Mouse (Mus musculus) myocyte (in vitro differentiated cells): ENCODE measurements around the gene Rps6kb1. TPM values are rescaled to one million over a fixed set of nuclear protein-coding genes. Genes with fewer than 3 reads are reported as not detected.
"Not testable (repeated sequence)": the region's sequence is repeated elsewhere in the genome, so short reads cannot be mapped to it uniquely, and the experiment has no call there.

Experiments used
- H3K27me3 ChIP-seq: one replicate; pipeline ENCODE4 v1.6.1; 2011; ENCODE audit not compliant: control insufficient read depth, insufficient read depth, insufficient read length
- H3K36me3 ChIP-seq: one replicate; pipeline ENCODE4 v1.6.1; 2011; ENCODE audit not compliant: control insufficient read depth, insufficient read depth
- H3K4me2 ChIP-seq: one replicate; pipeline ENCODE4 v1.6.1; 2011; ENCODE audit warnings: low read depth, control low read depth
- H3K4me3 ChIP-seq: one replicate; pipeline ENCODE4 v1.5.1; 2011; ENCODE audit warnings: mild to moderate bottlenecking, control low read depth, moderate library complexity
- H3K79me2 ChIP-seq: one replicate; pipeline ENCODE4 v1.6.1; 2011; ENCODE audit not compliant: control insufficient read depth, insufficient read depth
- H3ac ChIP-seq: one replicate; pipeline ENCODE4 v1.6.1; 2011; ENCODE audit not compliant: control insufficient read depth, insufficient read length
- CEBPB ChIP-seq: IDR thresholded peaks from 2 replicates; pipeline ENCODE4 v1.6.1; 2011; ENCODE audit warnings: mild to moderate bottlenecking, moderate library complexity; ENCODE audit not compliant: poor library complexity, insufficient read depth, severe bottlenecking
- E2F4 ChIP-seq: IDR thresholded peaks from one replicate; pipeline ENCODE4 v1.6.1; 2011; ENCODE audit warnings: mild to moderate bottlenecking, control low read depth, moderate library complexity; ENCODE audit not compliant: insufficient read depth
- MAX ChIP-seq: IDR thresholded peaks from one replicate; pipeline ENCODE4 v1.6.1; 2011; ENCODE audit warnings: low read depth, mild to moderate bottlenecking, control low read depth
- MYOD1 ChIP-seq, 3 experiments: IDR thresholded peaks; one replicate each; pipeline ENCODE4 v1.6.1; 2011; ENCODE audit warnings: control low read depth in 2 of 3, low read depth in 2 of 3, mild to moderate bottlenecking in 2 of 3, moderate library complexity in 1 of 3; ENCODE audit not compliant: insufficient read length in 2 of 3, control insufficient read depth in 1 of 3
- MYOG ChIP-seq, 3 experiments: IDR thresholded peaks; one replicate each; pipeline ENCODE4 v1.6.1; 2011; ENCODE audit warnings: control low read depth in 2 of 3, low read depth in 2 of 3, mild to moderate bottlenecking in 2 of 3; ENCODE audit not compliant: insufficient read length in 2 of 3, control insufficient read depth in 1 of 3, insufficient read depth in 1 of 3
- POLR2A ChIP-seq: IDR thresholded peaks from one replicate; pipeline ENCODE4 v1.6.1; 2011; ENCODE audit warnings: low read depth, mild to moderate bottlenecking, control low read depth, moderate library complexity; ENCODE audit not compliant: insufficient read length
- POLR2AphosphoS2 ChIP-seq: IDR thresholded peaks from one replicate; pipeline ENCODE4 v1.6.1; 2011; ENCODE audit warnings: low read depth, control low read depth; ENCODE audit not compliant: insufficient read length
- REST ChIP-seq: IDR thresholded peaks from one replicate; pipeline ENCODE4 v1.6.1; 2011; ENCODE audit warnings: mild to moderate bottlenecking, control low read depth, moderate library complexity; ENCODE audit not compliant: insufficient read depth, insufficient read length
- SRF ChIP-seq: IDR thresholded peaks from one replicate; pipeline ENCODE4 v1.6.1; 2011; ENCODE audit warnings: low read depth; ENCODE audit not compliant: control insufficient read depth, insufficient read length
- TCF12 ChIP-seq: IDR thresholded peaks from one replicate; pipeline ENCODE4 v1.6.1; 2011; ENCODE audit warnings: mild to moderate bottlenecking, control low read depth; ENCODE audit not compliant: poor library complexity, insufficient read depth, severe bottlenecking
- TCF3 ChIP-seq: IDR thresholded peaks from one replicate; pipeline ENCODE4 v1.6.1; 2011; ENCODE audit warnings: low read depth, control low read depth; ENCODE audit not compliant: insufficient read length
- USF1 ChIP-seq: IDR thresholded peaks from one replicate; pipeline ENCODE4 v1.6.1; 2011; ENCODE audit warnings: low read depth, mild to moderate bottlenecking, control low read depth, moderate library complexity
- polyA plus RNA-seq: library from polyadenylated mRNA; unstranded; fragments of >200 nt; fragmentation: generic; extraction: Trizol; gene quantifications from one replicate; pipeline ENCODE4 v1.2.1, GENCODE M21; 2012; ENCODE audit warnings: missing spikeins

The Rps6kb1 gene
- polyA plus RNA-seq, 1 experiment = 13.0 TPM

DNA sequence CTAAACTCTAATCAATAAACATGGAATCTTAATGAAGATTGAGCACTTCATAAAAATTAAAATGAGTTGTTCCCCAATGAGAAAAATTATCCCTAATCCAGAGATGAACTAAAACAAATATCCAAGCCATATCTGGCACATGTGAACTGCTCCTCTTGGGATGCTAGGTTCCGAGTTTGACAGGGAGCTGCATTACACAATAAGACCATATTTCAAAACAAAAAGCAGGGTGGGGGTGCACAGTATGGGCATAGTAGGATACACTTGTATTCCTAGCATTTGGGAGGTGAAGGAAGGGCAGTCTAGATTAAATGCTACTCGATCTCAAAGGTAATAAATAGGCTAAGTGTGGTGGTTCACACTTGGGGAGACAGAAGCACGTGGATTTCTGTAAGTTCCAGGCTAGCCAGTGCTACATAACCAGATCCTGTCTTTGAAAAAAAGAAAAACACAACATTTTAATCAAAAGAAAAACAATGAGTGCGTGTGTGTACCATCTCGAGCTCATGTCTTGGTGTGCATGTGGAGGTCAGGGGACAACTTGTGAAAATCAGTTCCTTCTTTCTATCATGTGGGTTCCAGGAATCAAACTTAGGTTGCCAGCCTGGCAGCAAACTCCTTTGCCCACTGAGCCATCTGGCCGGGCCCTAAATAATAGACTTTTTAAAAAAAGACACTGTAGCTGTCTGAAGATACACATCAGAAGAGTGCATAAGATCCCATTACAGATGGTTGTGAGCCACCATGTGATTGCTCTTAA is 4.7 kb downstream of the Rps6kb1 start:
- Histone ChIP-seq H3K4me2 (no peak overlapping the region), H3K27me3 (no peaks in the 10 kb centered on the region), H3K36me3 (peaks cover 4% of the 10 kb centered on the region), H3K4me3 (no peak overlapping the region), H3K79me2 (peaks cover 92% of the 10 kb centered on the region), H3ac (no peak overlapping the region)
- TF ChIP-seq USF1 (no peak), SRF (no peak), E2F4 (no peak), CEBPB (no peak), MAX (no peak), REST (no peak), TCF12 (no peak), TCF3 (no peak), MYOG (IDR thresholded peaks at IDR 0.05; ENCODE audit: control insufficient read depth in 1 of 3, insufficient read depth in 1 of 3, insufficient read length in 2 of 3, low read depth in 2 of 3) (no peak), MYOD1 (IDR thresholded peaks at IDR 0.05; ENCODE audit: control insufficient read depth in 1 of 3, insufficient read length in 2 of 3, low read depth in 2 of 3) (no peak), POLR2A (no peak), POLR2AphosphoS2 (no peak)

DNA sequence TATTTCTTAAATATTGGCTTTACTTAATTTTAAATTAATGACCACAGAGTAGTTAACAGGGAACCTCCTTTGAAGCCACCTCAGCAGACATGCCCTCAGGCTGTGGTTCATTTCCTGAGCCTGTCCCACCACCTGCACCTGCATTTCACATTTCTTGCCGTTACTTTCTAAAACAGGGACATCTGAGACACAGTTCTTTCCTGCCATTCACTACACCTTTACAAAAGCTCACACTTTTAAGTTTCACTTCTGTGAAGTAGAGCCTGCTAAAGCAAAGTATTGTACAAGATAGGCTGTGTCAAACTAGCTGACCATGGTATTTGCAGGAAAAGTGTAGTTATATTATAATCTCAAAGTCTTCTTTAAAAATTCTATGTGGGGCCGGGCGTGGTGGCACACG is 5.8 kb downstream of the Rps6kb1 start:
- no peak for TF ChIP-seq POLR2A
- no peak for TF ChIP-seq REST
- TF ChIP-seq CEBPB = no peak
- no peak for TF ChIP-seq TCF12
- no peak for TF ChIP-seq E2F4
- TF ChIP-seq MYOD1 (IDR thresholded peaks at IDR 0.05; ENCODE audit: control insufficient read depth in 1 of 3, insufficient read length in 2 of 3, low read depth in 2 of 3) = no peak
- no peak for TF ChIP-seq SRF
- no peak for TF ChIP-seq MAX
- no peak for TF ChIP-seq MYOG (IDR thresholded peaks at IDR 0.05; ENCODE audit: control insufficient read depth in 1 of 3, insufficient read depth in 1 of 3, insufficient read length in 2 of 3, low read depth in 2 of 3)
- no peak for TF ChIP-seq POLR2AphosphoS2
- TF ChIP-seq USF1 = no peak
- no peak for TF ChIP-seq TCF3
- no peak overlapping the region for H3K4me3 ChIP-seq
- H3K79me2 ChIP-seq = peaks cover 100% of the 10 kb centered on the region
- no peak overlapping the region for H3ac ChIP-seq
- H3K27me3 ChIP-seq = no peaks in the 10 kb centered on the region
- H3K4me2 ChIP-seq = no peak overlapping the region
- H3K36me3 ChIP-seq = peaks cover 5% of the 10 kb centered on the region

DNA sequence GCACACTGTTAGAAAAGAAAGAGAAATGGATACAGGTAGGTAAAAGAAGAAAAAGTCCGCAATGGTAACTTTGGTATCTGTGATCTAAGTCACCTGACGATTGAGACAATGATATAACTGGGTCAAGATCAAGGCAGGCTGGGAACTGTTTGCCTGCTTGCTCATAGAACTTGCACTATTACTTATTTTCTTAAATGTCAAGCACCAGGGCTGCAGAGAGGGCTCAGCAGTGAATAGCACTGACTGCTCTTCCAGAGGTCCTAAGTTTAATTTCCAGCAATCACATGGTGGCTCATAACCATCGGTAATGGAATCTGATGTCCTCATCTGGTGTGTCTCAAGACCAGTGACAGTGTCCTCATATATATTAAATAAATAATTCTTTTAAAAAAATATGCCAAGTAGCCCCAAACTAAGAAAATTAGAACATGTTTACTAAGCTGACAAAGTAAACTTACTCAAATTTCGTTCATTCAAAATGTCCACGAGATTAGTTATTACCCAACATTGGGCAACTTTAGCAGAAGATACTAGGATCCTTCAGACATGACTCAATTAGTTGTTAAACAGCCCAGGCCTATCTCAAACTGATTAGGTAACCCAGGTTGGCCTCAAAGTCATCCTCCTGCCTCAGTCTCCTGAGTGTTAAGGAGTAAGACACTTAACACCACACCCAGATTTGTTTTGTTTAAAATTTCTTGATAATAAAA is 10.2 kb downstream of the Rps6kb1 start:
- H3ac ChIP-seq = no peak overlapping the region

DNA sequence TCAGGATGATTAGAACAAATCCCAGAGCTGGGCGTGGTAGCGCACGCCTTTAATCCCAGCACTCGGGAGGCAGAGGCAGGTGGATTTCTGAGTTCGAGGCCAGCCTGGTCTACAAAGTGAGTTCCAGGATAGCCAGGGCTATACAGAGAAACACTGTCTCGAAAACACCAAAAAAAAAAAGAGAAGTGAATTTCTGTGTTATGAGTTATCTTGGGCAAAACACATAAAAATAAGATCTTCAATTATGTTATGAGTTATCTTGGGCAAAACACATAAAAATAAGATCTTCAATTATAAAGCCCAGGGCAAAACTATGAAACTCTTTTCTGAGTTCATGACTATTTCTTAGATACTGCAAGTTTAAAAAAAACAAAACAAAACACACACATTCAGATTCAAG is 11.3 kb downstream of the Rps6kb1 start:
- peaks cover 35% of the 10 kb centered on the region for H3K36me3 ChIP-seq
- H3K79me2 ChIP-seq = peaks cover 77% of the 10 kb centered on the region
- H3K27me3 ChIP-seq, H3K4me3 ChIP-seq, H3K4me2 ChIP-seq, H3ac ChIP-seq: not testable (repeated sequence)

More for the DNA sequence above, 10.2 kb downstream of the Rps6kb1 start:
- H3K27me3 ChIP-seq = no peaks in the 10 kb centered on the region
- no peak overlapping the region for H3K4me3 ChIP-seq
- H3K36me3 ChIP-seq = peaks cover 35% of the 10 kb centered on the region
- no peak overlapping the region for H3K4me2 ChIP-seq
- H3K79me2 ChIP-seq = peaks cover 84% of the 10 kb centered on the region
- TF ChIP-seq CEBPB (no peak), TCF3 (no peak), USF1 (no peak), MYOG (IDR thresholded peaks at IDR 0.05; ENCODE audit: control insufficient read depth in 1 of 3, insufficient read depth in 1 of 3, insufficient read length in 2 of 3, low read depth in 2 of 3) (no peak), MAX (no peak), REST (no peak), POLR2AphosphoS2 (no peak), SRF (no peak)

DNA sequence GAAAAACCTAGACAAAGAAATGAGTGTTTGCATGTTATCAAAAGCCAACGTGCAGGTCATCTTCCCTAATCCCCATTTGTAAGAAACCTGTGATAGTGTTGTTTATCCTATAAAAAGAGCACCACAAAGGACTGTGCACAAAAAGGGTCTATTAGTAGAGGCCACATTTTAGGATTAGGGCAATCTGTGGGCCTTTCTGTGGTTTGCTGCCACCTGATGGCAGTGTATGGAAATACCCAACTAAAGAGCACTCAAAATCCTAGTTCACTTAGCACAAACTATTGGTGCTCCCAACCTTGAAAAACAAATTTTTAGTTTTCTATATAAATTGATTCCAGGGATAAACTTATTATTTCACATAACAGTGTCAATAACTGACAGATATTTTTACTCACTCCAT is 11.8 kb downstream of the Rps6kb1 start:
- TF ChIP-seq USF1 (no peak), POLR2AphosphoS2 (no peak), E2F4 (no peak), CEBPB (no peak), MYOG (IDR thresholded peaks at IDR 0.05; ENCODE audit: control insufficient read depth in 1 of 3, insufficient read depth in 1 of 3, insufficient read length in 2 of 3, low read depth in 2 of 3) (no peak), TCF12 (no peak), TCF3 (no peak), MAX (no peak), SRF (no peak), MYOD1 (IDR thresholded peaks at IDR 0.05; ENCODE audit: control insufficient read depth in 1 of 3, insufficient read length in 2 of 3, low read depth in 2 of 3) (no peak), REST (no peak), POLR2A (no peak)
- Histone ChIP-seq H3K4me3 (no peak overlapping the region), H3ac (no peak overlapping the region), H3K36me3 (peaks cover 40% of the 10 kb centered on the region), H3K4me2 (no peak overlapping the region), H3K79me2 (peaks cover 73% of the 10 kb centered on the region), H3K27me3 (no peaks in the 10 kb centered on the region)
